Comparison of ENCODE assay signal across 13 mouse cellular contexts in genomic region chr1:176885207-176885933, GRCm38 (mm10).
DNase-seq lines count a peak whose midpoint lies in the region; ATAC-seq and TF ChIP-seq lines count a peak whose summit lies in the region.
"Had no signal": no experiment of that assay in that cellular context is flagged by ENCODE, and none has a peak within 500 bp of the region (broad histone marks: within the 10 kb centered on the region; RNA-seq: fewer than 3 reads in every experiment).

No protein-coding gene starts in this region.

- TF ChIP-seq POLR2A in cerebellum, adult 2 months (IDR thresholded peaks at IDR 0.05; ENCODE audit: borderline replicate concordance, insufficient read depth, low read length): no peak

- peak; percentile 61; the same call in 1 of the 2 replicates for ATAC-seq in heart, embryonic 11.5 days (replicated peaks; ENCODE audit: insufficient number of reproducible peaks, low FRiP score, low TSS enrichment)
- ATAC-seq in hindbrain, postnatal 0 days: peak; percentile 63

- H3K4me1 ChIP-seq in heart, embryonic 11.5 days (ENCODE audit: control insufficient read depth, insufficient read depth, low read length): peaks cover 8% of the 10 kb centered on the region; the same call in 1 of the 2 replicates
- no peaks in the 10 kb centered on the region for H3K4me1 ChIP-seq in hindbrain, postnatal 0 days (ENCODE audit: insufficient read depth, low read length)
- peaks cover 3% of the 10 kb centered on the region; the same call in 1 of the 2 replicates for H3K4me1 ChIP-seq in cerebellum, adult 2 months (ENCODE audit: control insufficient read depth, insufficient read depth, low read length)

- no peak overlapping the region for H3K9ac ChIP-seq in heart, embryonic 11.5 days (ENCODE audit: low read depth, low read length)
- H3K9ac ChIP-seq in hindbrain, postnatal 0 days (replicated peaks; ENCODE audit: low read length): no peak overlapping the region
- H3K9ac ChIP-seq: limb, embryonic 15.5 days had no signal

- no peaks in the 10 kb centered on the region for H3K9me3 ChIP-seq in heart, embryonic 11.5 days (replicated peaks; ENCODE audit: control insufficient read depth, low read length)
- H3K9me3 ChIP-seq in hindbrain, postnatal 0 days (ENCODE audit: low read length): no peaks in the 10 kb centered on the region
- H3K9me3 ChIP-seq: limb, embryonic 15.5 days had no signal

- H3K4me3 ChIP-seq in heart, embryonic 11.5 days (ENCODE audit: low read depth, low read length): no peak overlapping the region
- H3K4me3 ChIP-seq in hindbrain, postnatal 0 days (ENCODE audit: low read length): no peak overlapping the region
- no peak overlapping the region for H3K4me3 ChIP-seq in cerebellum, adult 2 months (replicated peaks; ENCODE audit: insufficient read depth, low read depth, low read length)
- H3K4me3 ChIP-seq: limb, embryonic 15.5 days had no signal

- no peak for TF ChIP-seq CTCF in hindbrain, postnatal 0 days (IDR thresholded peaks at IDR 0.05; ENCODE audit: low read depth)
- no peak for TF ChIP-seq CTCF in cerebellum, adult 2 months (IDR thresholded peaks at IDR 0.05; ENCODE audit: borderline replicate concordance, insufficient read depth, low read depth, low read length)

- H3K27me3 ChIP-seq in heart, embryonic 11.5 days (ENCODE audit: control insufficient read depth, insufficient read depth, low read length): no peaks in the 10 kb centered on the region
- no peaks in the 10 kb centered on the region for H3K27me3 ChIP-seq in hindbrain, postnatal 0 days (ENCODE audit: insufficient read depth, low read length)
- no peaks in the 10 kb centered on the region for H3K27me3 ChIP-seq in cerebellum, adult 2 months (ENCODE audit: control insufficient read depth, insufficient read depth, low read length)
- H3K27me3 ChIP-seq: limb, embryonic 15.5 days had no signal

- H3K36me3 ChIP-seq in heart, embryonic 11.5 days (ENCODE audit: control insufficient read depth, insufficient read depth, low read length): no peaks in the 10 kb centered on the region
- no peaks in the 10 kb centered on the region for H3K36me3 ChIP-seq in hindbrain, postnatal 0 days (ENCODE audit: insufficient read depth, low read length)
- H3K36me3 ChIP-seq: limb, embryonic 15.5 days had no signal

- H3K27ac ChIP-seq in heart, embryonic 11.5 days (ENCODE audit: low read depth, low read length): peak overlapping the region; percentile 42; the same call in 1 of the 2 replicates
- H3K27ac ChIP-seq in hindbrain, postnatal 0 days: no peak overlapping the region
- H3K27ac ChIP-seq in cerebellum, adult 2 months (ENCODE audit: insufficient read depth, low read length): no peak overlapping the region
- H3K27ac ChIP-seq: limb, embryonic 15.5 days; macrophage had no signal

- DNase-seq in heart, postnatal 4 days: no peak
- DNase-seq in retina, postnatal 1 day: peak; percentile 18
- DNase-seq in retina, embryonic 14.5 days (ENCODE audit: low spot score): no peak
- DNase-seq in hindbrain, postnatal 0 days (ENCODE audit: low spot score): peak; percentile 49
- DNase-seq in cerebellum, adult 2 months: no peak
- DNase-seq in thymus, postnatal 4 days: no peak
- DNase-seq in gastrocnemius, adult 8-10 months (ENCODE audit: low spot score in 2 of 2): no peak
- DNase-seq: adrenal gland, postnatal 36 days; cerebellum, postnatal 14 days; kidney, postnatal 36 days had no signal

- H3K4me2 ChIP-seq in heart, embryonic 11.5 days: no peak overlapping the region
- H3K4me2 ChIP-seq in hindbrain, postnatal 0 days (ENCODE audit: low read depth, low read length): 0 out of 2 replicates have a peak overlapping the region, but pooled peaks have one; percentile 10
- H3K4me2 ChIP-seq: limb, embryonic 15.5 days had no signal

- WGBS in heart, embryonic 11.5 days (ENCODE audit: insufficient replicate concordance): 59% methylated on average over 17 of the region's 17 CpGs
- 63% methylated on average over 17 of the region's 17 CpGs for WGBS in hindbrain, postnatal 0 days
- WGBS in cerebellum, adult 2 months: 90% methylated on average over 17 of the region's 17 CpGs

Comparison
In these comparisons a context has a peak if more than half of its experiments do, and no peak if none do; other contexts are left out.
1. DNase-seq: peak in retina, postnatal 1 day (single experiment) and hindbrain, postnatal 0 days (single experiment); none in heart, postnatal 4 days (single experiment), retina, embryonic 14.5 days (single experiment), cerebellum, adult 2 months (0 of 2), thymus, postnatal 4 days (single experiment) and gastrocnemius, adult 8-10 months (0 of 2).